Mouse (Mus musculus) kidney, adult 2 months (tissue): ENCODE measurements around the gene Bhlhe41. TPM values are rescaled to one million over a fixed set of nuclear protein-coding genes. Genes with fewer than 3 reads are reported as not detected.

ENCODE experiments used
- DNase-seq: peaks from one replicate; pipeline ENCODE4 v3.0.0; 2021
- H3K27ac ChIP-seq: fragments of 200-500 bp; 2 replicates; pipeline ENCODE4 v1.5.1; 2012; ENCODE audit warnings: low read depth, low read length, control low read depth, inconsistent platforms; ENCODE audit not compliant: insufficient read depth
- H3K27me3 ChIP-seq: fragments of 200-500 bp; replicated peaks from 2 replicates; pipeline ENCODE4 v1.6.1; 2012; ENCODE audit warnings: mild to moderate bottlenecking, moderate library complexity, low read length, inconsistent platforms; ENCODE audit not compliant: control insufficient read depth, insufficient read depth
- H3K36me3 ChIP-seq: fragments of 200-500 bp; 2 replicates; pipeline ENCODE4 v1.6.1; 2012; ENCODE audit warnings: mild to moderate bottlenecking, moderate library complexity, low read length, inconsistent platforms; ENCODE audit not compliant: control insufficient read depth, insufficient read depth
- H3K4me1 ChIP-seq: fragments of 200-500 bp; 2 replicates; pipeline ENCODE4 v1.6.1; 2011; ENCODE audit warnings: low read length; ENCODE audit not compliant: control insufficient read depth, insufficient read depth
- H3K4me3 ChIP-seq: fragments of 200-500 bp; 2 replicates; pipeline ENCODE4 v1.5.1; 2011; ENCODE audit warnings: mild to moderate bottlenecking, low read depth, low read length, control low read depth; ENCODE audit not compliant: insufficient read depth
- CTCF ChIP-seq: fragments of 200-500 bp; conservative IDR thresholded peaks from 2 replicates; pipeline ENCODE4 v1.5.1; 2011; ENCODE audit warnings: low read depth, mild to moderate bottlenecking, control low read depth, low read length, moderate library complexity, mixed read lengths; ENCODE audit not compliant: insufficient read depth, insufficient read length
- POLR2A ChIP-seq: fragments of 200-500 bp; IDR thresholded peaks from one replicate; pipeline ENCODE4 v1.6.1; 2011; ENCODE audit warnings: low read depth, low read length, control low read depth
- WGBS: fragments of 180-500 bp; shearing (Covaris S2); methylation state at CpG from one replicate; pipeline ENCODE4 v1.1.7; 2018; 5-methylcytosine and 5-hydroxymethylcytosine counted together
- polyA plus RNA-seq: library from polyadenylated mRNA; depleted of rRNA; stranded (reverse); fragments of >200 nt; gene quantifications from 2 replicates; pipeline ENCODE4 v1.2.3, GENCODE M21; 2012

Gene Bhlhe41
- polyA plus RNA-seq, 1 experiment = 1.8 TPM

DNA sequence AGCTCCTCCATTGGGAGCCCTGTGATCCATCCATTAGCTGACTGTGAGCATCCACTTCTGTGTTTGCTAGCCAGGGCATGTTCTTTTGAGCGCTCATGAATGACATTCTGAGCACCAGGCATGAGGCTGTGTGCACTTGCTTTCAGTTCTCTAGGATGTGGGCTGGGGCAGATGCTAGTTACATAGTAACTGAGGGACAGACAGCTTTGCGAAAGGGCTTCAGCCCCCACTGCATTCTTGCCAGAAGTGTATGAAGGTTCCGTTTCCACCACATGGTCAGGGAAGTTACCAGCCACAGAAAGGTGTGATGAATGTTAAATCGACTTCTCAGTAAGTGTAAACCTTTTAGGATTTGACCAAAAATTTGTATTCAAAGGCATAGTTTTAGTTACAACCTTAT lies 18.3 kb upstream of the Bhlhe41 start:
- no peak overlapping the region for H3K27ac ChIP-seq
- no peaks in the 10 kb centered on the region for H3K4me1 ChIP-seq
- no peaks in the 10 kb centered on the region for H3K36me3 ChIP-seq
- 51% methylated on average over 4 of the region's 4 CpGs for WGBS
- no peak for DNase-seq
- no peak for TF ChIP-seq CTCF
- no peak for TF ChIP-seq POLR2A
- no peaks in the 10 kb centered on the region for H3K27me3 ChIP-seq
- no peak overlapping the region for H3K4me3 ChIP-seq

DNA sequence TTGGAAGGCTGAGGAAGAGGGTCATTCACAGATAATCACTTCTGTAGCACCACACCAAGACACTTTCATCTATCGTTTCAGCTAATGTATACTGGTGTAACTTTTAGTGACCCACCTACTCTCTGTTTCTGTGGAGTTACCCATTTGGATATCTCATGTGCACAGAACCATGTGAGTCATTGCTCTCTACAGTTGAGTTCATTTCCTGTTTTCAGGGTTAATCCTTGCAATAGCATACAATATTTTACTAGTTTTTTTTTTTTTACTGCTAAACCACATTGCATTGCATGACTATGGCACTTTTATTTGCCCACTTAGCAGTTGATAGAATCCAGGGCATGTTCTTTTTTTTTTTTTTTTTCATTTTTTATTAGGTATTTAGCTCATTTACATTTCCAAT lies 17.7 kb upstream of the Bhlhe41 start:
- H3K27ac ChIP-seq = no peak overlapping the region
- 60% methylated on average over 1 of the region's 1 CpGs for WGBS
- DNase-seq = no peak
- H3K4me3 ChIP-seq = no peak overlapping the region
- H3K4me1 ChIP-seq = no peaks in the 10 kb centered on the region
- no peak for TF ChIP-seq CTCF
- TF ChIP-seq POLR2A = no peak
- no peaks in the 10 kb centered on the region for H3K36me3 ChIP-seq
- H3K27me3 ChIP-seq = no peaks in the 10 kb centered on the region

GRCm38 (mm10) chr6:145880609-145881008 lies 15.3 kb upstream of the Bhlhe41 start:
- Histone ChIP-seq H3K4me3 (no peak overlapping the region), H3K4me1 (no peaks in the 10 kb centered on the region), H3K36me3 (no peaks in the 10 kb centered on the region), H3K27me3 (no peaks in the 10 kb centered on the region), H3K27ac (no peak overlapping the region)
- TF ChIP-seq CTCF (no peak), POLR2A (no peak)
- 91% methylated on average over 5 of the region's 5 CpGs for WGBS
- no peak for DNase-seq

GRCm38 (mm10) chr6:145876986-145877735 lies 11.8 kb upstream of the Bhlhe41 start:
- Histone ChIP-seq H3K4me1 (no peaks in the 10 kb centered on the region), H3K36me3 (no peaks in the 10 kb centered on the region), H3K27ac (no peak overlapping the region), H3K27me3 (no peaks in the 10 kb centered on the region), H3K4me3 (no peak overlapping the region)
- 84% methylated on average over 9 of the region's 9 CpGs for WGBS
- no peak for DNase-seq
- no peak for TF ChIP-seq CTCF
- TF ChIP-seq POLR2A = no peak

DNA sequence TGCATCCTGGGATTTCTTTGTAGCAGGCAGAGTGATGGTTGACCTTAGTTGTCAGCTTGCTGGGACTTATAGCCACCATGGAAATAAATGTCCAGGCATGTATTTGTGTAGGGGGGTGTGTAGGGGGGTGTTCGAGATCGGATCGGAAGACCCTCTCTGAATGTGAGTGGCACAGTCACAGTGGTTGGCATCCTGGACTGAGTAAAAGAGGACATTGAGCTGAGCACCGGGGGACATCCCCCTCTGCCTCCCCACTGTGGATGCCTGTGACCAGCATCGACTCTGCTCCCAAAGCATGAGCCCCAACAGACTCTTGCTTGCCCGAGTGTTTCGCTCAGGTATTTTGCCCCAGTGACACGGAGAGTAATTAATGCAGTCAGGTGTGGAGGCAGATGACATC lies 8.0 kb upstream of the Bhlhe41 start:
- H3K27ac ChIP-seq = no peak overlapping the region

DNA sequence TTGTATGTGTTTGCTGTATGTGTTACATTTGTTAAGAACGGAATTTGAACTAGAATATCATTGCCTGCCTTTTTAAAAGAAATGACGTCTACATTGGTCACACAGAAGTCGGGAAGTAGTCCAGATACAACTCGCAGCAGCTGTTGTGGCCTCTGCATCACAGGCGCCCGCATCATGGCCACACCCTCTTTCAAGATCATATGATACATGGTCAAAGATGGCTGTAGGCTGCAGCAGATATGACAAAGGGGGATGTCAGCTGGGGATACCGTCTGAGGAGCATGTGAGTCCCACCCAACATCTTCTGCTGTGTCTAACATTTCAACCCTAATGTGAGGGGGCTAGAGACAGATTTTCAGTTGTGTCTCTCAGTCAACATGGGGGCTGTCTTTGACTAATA lies 6.7 kb upstream of the Bhlhe41 start:
- WGBS = 90% methylated on average over 7 of the region's 7 CpGs
- no peak for DNase-seq
- Histone ChIP-seq H3K4me1 (no peaks in the 10 kb centered on the region), H3K4me3 (no peak overlapping the region), H3K27ac (no peak overlapping the region), H3K36me3 (no peaks in the 10 kb centered on the region), H3K27me3 (no peaks in the 10 kb centered on the region)
- TF ChIP-seq CTCF (no peak), POLR2A (no peak)

More for the DNA sequence above, 8.0 kb upstream of the Bhlhe41 start:
- TF ChIP-seq POLR2A = no peak
- TF ChIP-seq CTCF = no peak
- Histone ChIP-seq H3K4me1 (no peaks in the 10 kb centered on the region), H3K4me3 (no peak overlapping the region), H3K27me3 (no peaks in the 10 kb centered on the region), H3K36me3 (no peaks in the 10 kb centered on the region)
- no peak for DNase-seq
- WGBS = 49% methylated on average over 8 of the region's 8 CpGs

DNA sequence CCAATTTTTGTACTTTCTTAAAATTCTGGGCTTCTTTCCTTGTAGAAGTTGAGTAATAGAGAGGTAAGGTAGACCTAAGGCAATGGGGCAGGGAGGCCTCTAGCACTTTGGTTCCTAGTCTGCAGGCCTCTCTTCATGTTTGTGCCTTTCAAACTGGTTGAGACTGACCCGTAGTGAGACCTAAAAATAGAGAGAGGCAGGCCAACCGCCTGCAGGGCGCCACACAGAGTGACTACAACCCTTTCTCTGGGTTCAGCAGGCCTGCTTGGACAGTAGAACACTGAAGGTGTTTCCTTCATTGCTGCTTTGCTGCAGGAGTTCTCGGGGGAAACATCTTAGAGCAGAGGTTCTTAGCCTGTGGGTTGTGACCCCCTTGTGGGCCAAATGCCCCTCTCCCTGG lies 5.6 kb upstream of the Bhlhe41 start:
- WGBS = 62% methylated on average over 4 of the region's 4 CpGs

More for the DNA sequence above, 5.6 kb upstream of the Bhlhe41 start:
- H3K36me3 ChIP-seq = no peaks in the 10 kb centered on the region
- no peaks in the 10 kb centered on the region for H3K4me1 ChIP-seq
- no peaks in the 10 kb centered on the region for H3K27me3 ChIP-seq
- TF ChIP-seq CTCF (no peak), POLR2A (no peak)
- H3K4me3 ChIP-seq = no peak overlapping the region
- peak; percentile 38 for DNase-seq
- no peak overlapping the region for H3K27ac ChIP-seq
